Mouse (Mus musculus) liver, embryonic 15.5 days (tissue): ENCODE measurements around the gene 3110009E18Rik. TPM values are rescaled to one million over a fixed set of nuclear protein-coding genes. Genes with fewer than 3 reads are reported as not detected.

Source experiments
- ATAC-seq: fragments of 200-750 bp; cut with Nextera tagmentation; 2 replicates; pipeline ENCODE4 v1.8.0; 2017; ENCODE audit warnings: moderate number of reproducible peaks, mild to moderate bottlenecking, moderate library complexity; ENCODE audit not compliant: insufficient read depth
- H3K27ac ChIP-seq: fragments of 300-500 bp; sonication (generic); replicated peaks from 2 replicates; pipeline ENCODE4 v1.5.1; 2015; ENCODE audit warnings: mild to moderate bottlenecking, inconsistent platforms
- H3K27me3 ChIP-seq: fragments of 300-500 bp; sonication (generic); 2 replicates; pipeline ENCODE4 v1.6.1; 2015; ENCODE audit warnings: mild to moderate bottlenecking, inconsistent platforms
- H3K36me3 ChIP-seq: fragments of 300-500 bp; sonication (generic); replicated peaks from 2 replicates; pipeline ENCODE4 v1.6.1; 2015; ENCODE audit warnings: moderate library complexity, mild to moderate bottlenecking, inconsistent platforms
- H3K4me1 ChIP-seq: fragments of 300-500 bp; sonication (generic); replicated peaks from 2 replicates; pipeline ENCODE4 v1.6.1; 2015; ENCODE audit warnings: inconsistent platforms
- H3K4me2 ChIP-seq: fragments of 300-500 bp; sonication (generic); 2 replicates; pipeline ENCODE4 v1.6.1; 2015; ENCODE audit warnings: moderate library complexity, mild to moderate bottlenecking, inconsistent platforms
- H3K4me3 ChIP-seq: fragments of 300-500 bp; sonication (generic); replicated peaks from 2 replicates; pipeline ENCODE4 v1.5.1; 2015; ENCODE audit warnings: mild to moderate bottlenecking, inconsistent platforms
- H3K9ac ChIP-seq: fragments of 300-500 bp; sonication (generic); 2 replicates; pipeline ENCODE4 v1.6.1; 2015; ENCODE audit warnings: moderate library complexity, mild to moderate bottlenecking, inconsistent platforms
- H3K9me3 ChIP-seq: fragments of 300-500 bp; sonication (generic); replicated peaks from 2 replicates; pipeline ENCODE4 v1.6.1; 2016; ENCODE audit warnings: inconsistent platforms
- WGBS: fragments of 180-500 bp; shearing (Covaris S2); methylation state at CpG from one replicate; pipeline ENCODE4 v1.1.7; 2015; ENCODE audit warnings: mixed read lengths; ENCODE audit not compliant: insufficient replicate concordance; 5-methylcytosine and 5-hydroxymethylcytosine counted together
- polyA plus RNA-seq: library from polyadenylated mRNA; unstranded; fragments of >200 nt; fragmentation: Nextera tagmentation; extraction: Ambion mirVana; gene quantifications from 2 replicates; pipeline ENCODE4 v1.2.1, GENCODE M21; 2015

Gene 3110009E18Rik
- polyA plus RNA-seq, 1 experiment from 2014 or later = 5.8 TPM

GRCm38 (mm10) chr1:120174991-120175390, 54.0 kb downstream of the 3110009E18Rik start:
- H3K27me3 ChIP-seq = no peaks in the 10 kb centered on the region
- H3K36me3 ChIP-seq = no peaks in the 10 kb centered on the region
- 40% methylated on average over 4 of the region's 4 CpGs for WGBS
- H3K4me1 ChIP-seq = no peaks in the 10 kb centered on the region
- H3K9me3 ChIP-seq = no peaks in the 10 kb centered on the region
- H3K4me3 ChIP-seq = no peak overlapping the region
- H3K9ac ChIP-seq = no peak overlapping the region
- ATAC-seq = no peak
- no peak overlapping the region for H3K27ac ChIP-seq
- H3K4me2 ChIP-seq = no peak overlapping the region

GRCm38 (mm10) chr1:120176313-120176712, 55.3 kb downstream of the 3110009E18Rik start:
- Histone ChIP-seq H3K4me2 (no peak overlapping the region), H3K9ac (no peak overlapping the region), H3K27ac (no peak overlapping the region), H3K4me1 (no peaks in the 10 kb centered on the region), H3K27me3 (no peaks in the 10 kb centered on the region), H3K4me3 (no peak overlapping the region), H3K36me3 (no peaks in the 10 kb centered on the region), H3K9me3 (no peaks in the 10 kb centered on the region)
- no peak for ATAC-seq
- 23% methylated on average over 14 of the region's 14 CpGs for WGBS

GRCm38 (mm10) chr1:120177141-120177540, 56.2 kb downstream of the 3110009E18Rik start:
- no peaks in the 10 kb centered on the region for H3K27me3 ChIP-seq
- no peaks in the 10 kb centered on the region for H3K9me3 ChIP-seq
- ATAC-seq = no peak
- H3K9ac ChIP-seq = no peak overlapping the region
- WGBS = 75% methylated on average over 8 of the region's 8 CpGs
- no peak overlapping the region for H3K4me2 ChIP-seq
- H3K36me3 ChIP-seq = no peaks in the 10 kb centered on the region
- no peaks in the 10 kb centered on the region for H3K4me1 ChIP-seq
- no peak overlapping the region for H3K27ac ChIP-seq
- no peak overlapping the region for H3K4me3 ChIP-seq

- H3K4me1 ChIP-seq = no peaks in the 10 kb centered on the region
- H3K4me3 ChIP-seq = no peak overlapping the region
- H3K36me3 ChIP-seq = no peaks in the 10 kb centered on the region
- no peaks in the 10 kb centered on the region for H3K27me3 ChIP-seq
- WGBS = 61% methylated on average over 6 of the region's 6 CpGs
- no peak for ATAC-seq
- H3K9ac ChIP-seq = no peak overlapping the region
- no peak overlapping the region for H3K4me2 ChIP-seq
- no peaks in the 10 kb centered on the region for H3K9me3 ChIP-seq
- no peak overlapping the region for H3K27ac ChIP-seq
These were observed 65.2 kb downstream of the 3110009E18Rik start for GRCm38 (mm10) chr1:120186204-120186603.

GRCm38 (mm10) chr1:120186655-120187054, 65.7 kb downstream of the 3110009E18Rik start:
- H3K27ac ChIP-seq = no peak overlapping the region
- no peak overlapping the region for H3K9ac ChIP-seq
- 63% methylated on average over 9 of the region's 9 CpGs for WGBS
- no peaks in the 10 kb centered on the region for H3K36me3 ChIP-seq
- no peak overlapping the region for H3K4me2 ChIP-seq
- no peaks in the 10 kb centered on the region for H3K9me3 ChIP-seq
- no peaks in the 10 kb centered on the region for H3K27me3 ChIP-seq
- H3K4me3 ChIP-seq = no peak overlapping the region
- H3K4me1 ChIP-seq = no peaks in the 10 kb centered on the region
- no peak for ATAC-seq

GRCm38 (mm10) chr1:120187059-120187458, 66.1 kb downstream of the 3110009E18Rik start:
- Histone ChIP-seq H3K27ac (no peak overlapping the region), H3K4me2 (no peak overlapping the region), H3K4me3 (no peak overlapping the region), H3K9ac (no peak overlapping the region), H3K4me1 (no peaks in the 10 kb centered on the region), H3K36me3 (no peaks in the 10 kb centered on the region), H3K27me3 (no peaks in the 10 kb centered on the region), H3K9me3 (no peaks in the 10 kb centered on the region)
- ATAC-seq = no peak
- 71% methylated on average over 7 of the region's 7 CpGs for WGBS

- H3K9ac ChIP-seq = no peak overlapping the region
- H3K4me2 ChIP-seq = no peak overlapping the region
- no peaks in the 10 kb centered on the region for H3K27me3 ChIP-seq
- no peak overlapping the region for H3K4me3 ChIP-seq
- ATAC-seq = no peak
- H3K36me3 ChIP-seq = no peaks in the 10 kb centered on the region
- WGBS = 80% methylated on average over 6 of the region's 6 CpGs
- H3K4me1 ChIP-seq = no peaks in the 10 kb centered on the region
- H3K9me3 ChIP-seq = no peaks in the 10 kb centered on the region
- H3K27ac ChIP-seq = no peak overlapping the region
These were observed 68.2 kb downstream of the 3110009E18Rik start for GRCm38 (mm10) chr1:120189206-120189605.

GRCm38 (mm10) chr1:120190300-120190699, 69.3 kb downstream of the 3110009E18Rik start:
- Histone ChIP-seq H3K27ac (no peak overlapping the region), H3K9me3 (no peaks in the 10 kb centered on the region), H3K4me1 (no peaks in the 10 kb centered on the region), H3K9ac (no peak overlapping the region), H3K4me2 (no peak overlapping the region), H3K36me3 (no peaks in the 10 kb centered on the region), H3K27me3 (no peaks in the 10 kb centered on the region), H3K4me3 (no peak overlapping the region)
- no peak for ATAC-seq
- WGBS = 59% methylated on average over 2 of the region's 2 CpGs

GRCm38 (mm10) chr1:120190946-120191345, 70.0 kb downstream of the 3110009E18Rik start:
- no peak overlapping the region for H3K27ac ChIP-seq
- H3K9ac ChIP-seq = no peak overlapping the region
- no peaks in the 10 kb centered on the region for H3K9me3 ChIP-seq
- no peaks in the 10 kb centered on the region for H3K4me1 ChIP-seq
- 64% methylated on average over 6 of the region's 6 CpGs for WGBS
- ATAC-seq = no peak
- no peaks in the 10 kb centered on the region for H3K27me3 ChIP-seq
- H3K4me2 ChIP-seq = no peak overlapping the region
- no peak overlapping the region for H3K4me3 ChIP-seq
- no peaks in the 10 kb centered on the region for H3K36me3 ChIP-seq

- WGBS = 62% methylated on average over 6 of the region's 6 CpGs
- no peaks in the 10 kb centered on the region for H3K27me3 ChIP-seq
- H3K9me3 ChIP-seq = no peaks in the 10 kb centered on the region
- no peak overlapping the region for H3K27ac ChIP-seq
- no peak for ATAC-seq
- no peaks in the 10 kb centered on the region for H3K36me3 ChIP-seq
- no peak overlapping the region for H3K4me3 ChIP-seq
- H3K4me1 ChIP-seq = no peaks in the 10 kb centered on the region
- no peak overlapping the region for H3K4me2 ChIP-seq
- H3K9ac ChIP-seq = no peak overlapping the region
These were observed 71.3 kb downstream of the 3110009E18Rik start for GRCm38 (mm10) chr1:120192321-120192720.

GRCm38 (mm10) chr1:120193586-120193985, 72.6 kb downstream of the 3110009E18Rik start:
- H3K27ac ChIP-seq = no peak overlapping the region
- no peak overlapping the region for H3K9ac ChIP-seq
- H3K4me2 ChIP-seq = no peak overlapping the region
- H3K27me3 ChIP-seq = no peaks in the 10 kb centered on the region
- no peaks in the 10 kb centered on the region for H3K9me3 ChIP-seq
- no peak for ATAC-seq
- H3K36me3 ChIP-seq = no peaks in the 10 kb centered on the region
- 73% methylated on average over 10 of the region's 10 CpGs for WGBS
- H3K4me1 ChIP-seq = no peaks in the 10 kb centered on the region
- H3K4me3 ChIP-seq = no peak overlapping the region

GRCm38 (mm10) chr1:120195947-120196346, 75.0 kb downstream of the 3110009E18Rik start:
- ATAC-seq = no peak
- WGBS = 62% methylated on average over 5 of the region's 5 CpGs
- H3K4me3 ChIP-seq = no peak overlapping the region
- H3K4me1 ChIP-seq = no peaks in the 10 kb centered on the region
- no peaks in the 10 kb centered on the region for H3K36me3 ChIP-seq
- H3K9me3 ChIP-seq = no peaks in the 10 kb centered on the region
- H3K27ac ChIP-seq = no peak overlapping the region
- H3K27me3 ChIP-seq = no peaks in the 10 kb centered on the region
- no peak overlapping the region for H3K9ac ChIP-seq
- H3K4me2 ChIP-seq = no peak overlapping the region
